Mouse (Mus musculus): ENCODE measurements around the gene Pdhx. TPM values are rescaled to one million over a fixed set of nuclear protein-coding genes. Genes with fewer than 3 reads are reported as not detected.

The Pdhx gene
- polyA plus RNA-seq, 1 experiment from 2014 or later = 32.2 TPM

- Histone ChIP-seq H3K4me2 (no peak overlapping the region), H3K9ac (no peak overlapping the region), H3K36me3 (no peaks in the 10 kb centered on the region), H3K4me3 (replicated peaks) (no peak overlapping the region), H3K9me3 (no peaks in the 10 kb centered on the region), H3K27ac (no peak overlapping the region), H3K4me1 (no peaks in the 10 kb centered on the region), H3K27me3 (replicated peaks) (no peaks in the 10 kb centered on the region)
- no peak for ATAC-seq (ENCODE audit: insufficient read depth, low FRiP score, low read depth)
- 49% methylated on average over 7 of the region's 7 CpGs for WGBS
Measured at GRCm38 (mm10) chr2:103004599-103004998, 68.7 kb downstream of the Pdhx start.

- Histone ChIP-seq H3K9me3 (no peaks in the 10 kb centered on the region), H3K36me3 (no peaks in the 10 kb centered on the region), H3K9ac (no peak overlapping the region), H3K4me2 (no peak overlapping the region), H3K27ac (no peak overlapping the region), H3K27me3 (replicated peaks) (no peaks in the 10 kb centered on the region), H3K4me3 (replicated peaks) (no peak overlapping the region), H3K4me1 (no peaks in the 10 kb centered on the region)
- WGBS = 56% methylated on average over 6 of the region's 6 CpGs
- no peak for ATAC-seq (ENCODE audit: insufficient read depth, low FRiP score, low read depth)
Measured at GRCm38 (mm10) chr2:102999153-102999575, 74.1 kb downstream of the Pdhx start.

- WGBS = 44% methylated on average over 5 of the region's 5 CpGs
- Histone ChIP-seq H3K27ac (no peak overlapping the region), H3K4me1 (no peaks in the 10 kb centered on the region), H3K4me3 (replicated peaks) (no peak overlapping the region), H3K27me3 (replicated peaks) (no peaks in the 10 kb centered on the region), H3K36me3 (no peaks in the 10 kb centered on the region), H3K4me2 (no peak overlapping the region), H3K9me3 (no peaks in the 10 kb centered on the region), H3K9ac (no peak overlapping the region)
- ATAC-seq (ENCODE audit: insufficient read depth, low FRiP score, low read depth) = no peak
Measured at GRCm38 (mm10) chr2:102998356-102998755, 75.0 kb downstream of the Pdhx start.

GRCm38 (mm10) chr2:102997874-102998273 lies 75.4 kb downstream of the Pdhx start:
- H3K4me2 ChIP-seq = no peak overlapping the region
- 46% methylated on average over 1 of the region's 1 CpGs for WGBS
- no peak overlapping the region for H3K4me3 ChIP-seq (replicated peaks)
- H3K9me3 ChIP-seq = no peaks in the 10 kb centered on the region
- no peaks in the 10 kb centered on the region for H3K36me3 ChIP-seq
- no peak for ATAC-seq (ENCODE audit: insufficient read depth, low FRiP score, low read depth)
- no peaks in the 10 kb centered on the region for H3K27me3 ChIP-seq (replicated peaks)
- H3K4me1 ChIP-seq = no peaks in the 10 kb centered on the region
- H3K9ac ChIP-seq = no peak overlapping the region
- no peak overlapping the region for H3K27ac ChIP-seq

- no peaks in the 10 kb centered on the region for H3K36me3 ChIP-seq
- no peaks in the 10 kb centered on the region for H3K9me3 ChIP-seq
- no peak overlapping the region for H3K27ac ChIP-seq
- no peak overlapping the region for H3K4me3 ChIP-seq (replicated peaks)
- ATAC-seq (ENCODE audit: insufficient read depth, low FRiP score, low read depth) = no peak
- H3K4me2 ChIP-seq = no peak overlapping the region
- H3K4me1 ChIP-seq = no peaks in the 10 kb centered on the region
- H3K9ac ChIP-seq = no peak overlapping the region
- WGBS = 84% methylated on average over 3 of the region's 3 CpGs
- no peaks in the 10 kb centered on the region for H3K27me3 ChIP-seq (replicated peaks)
Measured at GRCm38 (mm10) chr2:102993841-102994607, 79.3 kb downstream of the Pdhx start.

GRCm38 (mm10) chr2:102992405-102992804 lies 80.9 kb downstream of the Pdhx start:
- no peaks in the 10 kb centered on the region for H3K4me1 ChIP-seq
- no peak overlapping the region for H3K4me3 ChIP-seq (replicated peaks)
- H3K9ac ChIP-seq = no peak overlapping the region
- no peaks in the 10 kb centered on the region for H3K36me3 ChIP-seq
- H3K27ac ChIP-seq = no peak overlapping the region
- H3K27me3 ChIP-seq (replicated peaks) = no peaks in the 10 kb centered on the region
- 77% methylated on average over 6 of the region's 6 CpGs for WGBS
- no peak for ATAC-seq (ENCODE audit: insufficient read depth, low FRiP score, low read depth)
- no peak overlapping the region for H3K4me2 ChIP-seq
- H3K9me3 ChIP-seq = no peaks in the 10 kb centered on the region

- Histone ChIP-seq H3K4me2 (no peak overlapping the region), H3K27me3 (replicated peaks) (no peaks in the 10 kb centered on the region), H3K27ac (no peak overlapping the region), H3K4me1 (no peaks in the 10 kb centered on the region), H3K9ac (no peak overlapping the region), H3K36me3 (no peaks in the 10 kb centered on the region), H3K4me3 (replicated peaks) (no peak overlapping the region), H3K9me3 (no peaks in the 10 kb centered on the region)
- WGBS = 30% methylated on average over 2 of the region's 2 CpGs
- no peak for ATAC-seq (ENCODE audit: insufficient read depth, low FRiP score, low read depth)
Measured at GRCm38 (mm10) chr2:102990301-102990702, 83.0 kb downstream of the Pdhx start.

- H3K36me3 ChIP-seq = no peaks in the 10 kb centered on the region
- 92% methylated on average over 1 of the region's 1 CpGs for WGBS
- H3K4me2 ChIP-seq = no peak overlapping the region
- H3K27me3 ChIP-seq (replicated peaks) = no peaks in the 10 kb centered on the region
- H3K9ac ChIP-seq = no peak overlapping the region
- no peak overlapping the region for H3K4me3 ChIP-seq (replicated peaks)
- no peaks in the 10 kb centered on the region for H3K4me1 ChIP-seq
- H3K9me3 ChIP-seq = no peaks in the 10 kb centered on the region
- no peak for ATAC-seq (ENCODE audit: insufficient read depth, low FRiP score, low read depth)
- H3K27ac ChIP-seq = no peak overlapping the region
Measured at GRCm38 (mm10) chr2:102989446-102989845, 83.9 kb downstream of the Pdhx start.

GRCm38 (mm10) chr2:102987708-102988010 lies 85.7 kb downstream of the Pdhx start:
- Histone ChIP-seq H3K4me3 (replicated peaks) (no peak overlapping the region), H3K9me3 (no peaks in the 10 kb centered on the region), H3K36me3 (no peaks in the 10 kb centered on the region), H3K27ac (no peak overlapping the region), H3K27me3 (replicated peaks) (no peaks in the 10 kb centered on the region), H3K4me2 (no peak overlapping the region), H3K9ac (no peak overlapping the region), H3K4me1 (no peaks in the 10 kb centered on the region)
- 91% methylated on average over 4 of the region's 4 CpGs for WGBS
- ATAC-seq (ENCODE audit: insufficient read depth, low FRiP score, low read depth) = no peak

- WGBS = 74% methylated on average over 6 of the region's 6 CpGs
- no peak overlapping the region for H3K9ac ChIP-seq
- H3K27ac ChIP-seq = no peak overlapping the region
- no peak for ATAC-seq (ENCODE audit: insufficient read depth, low FRiP score, low read depth)
- H3K36me3 ChIP-seq = no peaks in the 10 kb centered on the region
- H3K9me3 ChIP-seq = no peaks in the 10 kb centered on the region
- H3K4me3 ChIP-seq (replicated peaks) = no peak overlapping the region
- no peak overlapping the region for H3K4me2 ChIP-seq
- no peaks in the 10 kb centered on the region for H3K4me1 ChIP-seq
- H3K27me3 ChIP-seq (replicated peaks) = no peaks in the 10 kb centered on the region
Measured at GRCm38 (mm10) chr2:102986964-102987707, 86.2 kb downstream of the Pdhx start.

- no peaks in the 10 kb centered on the region for H3K4me1 ChIP-seq
- no peaks in the 10 kb centered on the region for H3K36me3 ChIP-seq
- H3K27me3 ChIP-seq (replicated peaks) = no peaks in the 10 kb centered on the region
- no peak overlapping the region for H3K27ac ChIP-seq
- H3K9ac ChIP-seq = no peak overlapping the region
- no peak for ATAC-seq (ENCODE audit: insufficient read depth, low FRiP score, low read depth)
- 60% methylated on average over 3 of the region's 3 CpGs for WGBS
- no peak overlapping the region for H3K4me3 ChIP-seq (replicated peaks)
- no peaks in the 10 kb centered on the region for H3K9me3 ChIP-seq
- no peak overlapping the region for H3K4me2 ChIP-seq
Measured at GRCm38 (mm10) chr2:102986424-102986823, 86.9 kb downstream of the Pdhx start.

- H3K4me2 ChIP-seq = no peak overlapping the region
- no peak overlapping the region for H3K4me3 ChIP-seq (replicated peaks)
- H3K36me3 ChIP-seq = no peaks in the 10 kb centered on the region
- no peak for ATAC-seq (ENCODE audit: insufficient read depth, low FRiP score, low read depth)
- H3K9me3 ChIP-seq = no peaks in the 10 kb centered on the region
- WGBS = 75% methylated on average over 2 of the region's 2 CpGs
- no peak overlapping the region for H3K27ac ChIP-seq
- H3K27me3 ChIP-seq (replicated peaks) = no peaks in the 10 kb centered on the region
- no peaks in the 10 kb centered on the region for H3K4me1 ChIP-seq
- no peak overlapping the region for H3K9ac ChIP-seq
Measured at GRCm38 (mm10) chr2:102982822-102983221, 90.5 kb downstream of the Pdhx start.
